ENCODE assay signal across 16 mouse cellular contexts in the genomic region with DNA sequence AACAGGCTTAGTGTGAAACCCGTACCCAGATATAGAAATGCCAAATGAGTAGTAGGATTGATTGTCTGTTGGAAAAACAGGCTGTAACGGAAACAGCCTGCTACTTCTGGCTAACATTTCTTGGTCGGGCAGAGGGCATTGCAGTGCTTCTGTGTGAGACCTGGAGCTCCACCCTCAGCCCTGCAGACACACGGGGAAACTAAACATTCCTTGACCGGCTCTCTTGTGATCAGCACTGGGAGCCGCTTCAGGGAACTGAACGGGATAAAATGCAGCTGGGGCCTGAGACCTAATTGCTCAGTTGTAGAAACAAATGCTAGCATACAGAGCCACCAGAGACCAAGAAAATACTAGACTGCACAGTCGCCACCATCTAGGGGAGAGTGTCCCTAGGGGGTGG. TPM values are rescaled to one million over a fixed set of nuclear protein-coding genes. Genes with fewer than 3 reads are reported as not detected.
DNase-seq lines count a peak whose midpoint lies in the region; ATAC-seq and TF ChIP-seq lines count a peak whose summit lies in the region.
"Had no signal": no experiment of that assay in that cellular context is flagged by ENCODE, and none has a peak within 500 bp of the region (broad histone marks: within the 10 kb centered on the region; RNA-seq: fewer than 3 reads in every experiment).

No protein-coding gene starts in this region.

- DNase-seq in kidney, adult 18-20 months = peak; percentile 23
- no peak for DNase-seq in kidney, adult 8-10 months
- DNase-seq in lung, postnatal 0 days (ENCODE audit: low spot score) = peak; percentile 68
- no peak for DNase-seq in lung, postnatal 25 days (ENCODE audit: low spot score)
- DNase-seq in kidney, postnatal 14 days = peak; percentile 62
- DNase-seq in stomach, postnatal 0 days (ENCODE audit: low spot score) = peak; percentile 46
- DNase-seq in hindbrain, embryonic 10.5 days (ENCODE audit: low spot score) = no peak
- DNase-seq: cerebellum, postnatal 10 days; embryo, embryonic 11 days; layer of hippocampus, postnatal 36 days; liver, embryonic 13.5 days; lung, postnatal 36 days; thymus, postnatal 36 days had no signal

- H3K27me3 ChIP-seq in lung, postnatal 0 days (replicated peaks; ENCODE audit: insufficient read depth, low read length) = no peaks in the 10 kb centered on the region
- H3K27me3 ChIP-seq in stomach, postnatal 0 days (ENCODE audit: control insufficient read depth, insufficient read depth, low read length) = no peaks in the 10 kb centered on the region
- peaks cover 50% of the 10 kb centered on the region for H3K27me3 ChIP-seq in hindbrain, embryonic 10.5 days (ENCODE audit: insufficient read depth, poor library complexity, severe bottlenecking)
- H3K27me3 ChIP-seq: liver, embryonic 13.5 days had no signal

- no peaks in the 10 kb centered on the region for H3K9me3 ChIP-seq in lung, postnatal 0 days (ENCODE audit: low read length)
- H3K9me3 ChIP-seq in stomach, postnatal 0 days (ENCODE audit: control insufficient read depth, low read length) = no peaks in the 10 kb centered on the region
- H3K9me3 ChIP-seq in hindbrain, embryonic 10.5 days = no peaks in the 10 kb centered on the region
- H3K9me3 ChIP-seq: liver, embryonic 13.5 days; neural tube, embryonic 12.5 days had no signal

- peaks cover 39% of the 10 kb centered on the region for H3K4me1 ChIP-seq in lung, postnatal 0 days (ENCODE audit: insufficient read depth, low read depth, low read length)
- peaks cover 26% of the 10 kb centered on the region for H3K4me1 ChIP-seq in stomach, postnatal 0 days (replicated peaks; ENCODE audit: control insufficient read depth, insufficient read depth)
- H3K4me1 ChIP-seq in hindbrain, embryonic 10.5 days (replicated peaks) = peaks cover 59% of the 10 kb centered on the region

- no peak for TF ChIP-seq EP300 in lung, postnatal 0 days (IDR thresholded peaks at IDR 0.05)
- TF ChIP-seq EP300 in stomach, postnatal 0 days (optimal IDR thresholded peaks at IDR 0.05) = no peak

- no peak overlapping the region; the same call in 1 of the 2 replicates for H3K27ac ChIP-seq in lung, postnatal 0 days (ENCODE audit: low read length)
- H3K27ac ChIP-seq in stomach, postnatal 0 days (replicated peaks) = no peak overlapping the region
- H3K27ac ChIP-seq in hindbrain, embryonic 10.5 days = no peak overlapping the region
- H3K27ac ChIP-seq: liver, embryonic 13.5 days; neural tube, embryonic 12.5 days had no signal

- H3K4me3 ChIP-seq in lung, postnatal 0 days (ENCODE audit: low read depth, low read length) = no peak overlapping the region
- H3K4me3 ChIP-seq in stomach, postnatal 0 days (ENCODE audit: low read depth, low read length) = no peak overlapping the region
- no peak overlapping the region for H3K4me3 ChIP-seq in hindbrain, embryonic 10.5 days
- H3K4me3 ChIP-seq: liver, embryonic 13.5 days; neural tube, embryonic 12.5 days had no signal

- H3K4me2 ChIP-seq in lung, postnatal 0 days (replicated peaks; ENCODE audit: low read depth, low read length) = peak overlapping the region; percentile 46
- no peak overlapping the region; the same call in 1 of the 2 replicates for H3K4me2 ChIP-seq in stomach, postnatal 0 days (replicated peaks; ENCODE audit: low read depth)
- H3K4me2 ChIP-seq: neural tube, embryonic 12.5 days had no signal

- WGBS in lung, postnatal 0 days = 21% methylated on average over 8 of the region's 8 CpGs
- WGBS in stomach, postnatal 0 days = 19% methylated on average over 8 of the region's 8 CpGs
- 39% methylated on average over 8 of the region's 8 CpGs for WGBS in hindbrain, embryonic 10.5 days

- H3K9ac ChIP-seq in lung, postnatal 0 days (replicated peaks; ENCODE audit: low read depth) = no peak overlapping the region
- 0 out of 2 replicates have a peak overlapping the region, but pooled peaks have one; percentile 8 for H3K9ac ChIP-seq in stomach, postnatal 0 days (ENCODE audit: low read length)
- H3K9ac ChIP-seq: liver, embryonic 13.5 days; neural tube, embryonic 12.5 days had no signal

- TF ChIP-seq CTCF in lung, postnatal 0 days (IDR thresholded peaks at IDR 0.05) = no peak
- 0 out of 2 replicates have a peak, but pooled peaks have one; percentile 5 for TF ChIP-seq CTCF in stomach, postnatal 0 days (IDR thresholded peaks at IDR 0.05; ENCODE audit: low read depth)

- H3K36me3 ChIP-seq in lung, postnatal 0 days (ENCODE audit: insufficient read depth, low read length) = peaks cover 30% of the 10 kb centered on the region; the same call in 1 of the 2 replicates
- H3K36me3 ChIP-seq in stomach, postnatal 0 days (ENCODE audit: control insufficient read depth, insufficient read depth, low read length) = peaks cover 33% of the 10 kb centered on the region
- peaks cover 32% of the 10 kb centered on the region for H3K36me3 ChIP-seq in hindbrain, embryonic 10.5 days

- ATAC-seq in lung, postnatal 0 days = no peak; the same call in 1 of the 2 replicates
- ATAC-seq in stomach, postnatal 0 days (ENCODE audit: low FRiP score, low TSS enrichment) = no peak
- ATAC-seq: forebrain, embryonic 14.5 days had no signal

RNA-seq across cellular contexts. Expression of a gene that starts 7.1 kb away (rescaled TPM):
- 107 and 108 TPM in 2 replicates for polyA plus RNA-seq in lung, postnatal 0 days (2015; fragmentation: Nextera tagmentation; extraction: Ambion mirVana)
- 75.3 and 77.7 TPM in 2 replicates for polyA plus RNA-seq in stomach, postnatal 0 days (2015; fragmentation: Nextera tagmentation; extraction: Ambion mirVana)
- polyA plus RNA-seq in hindbrain, embryonic 10.5 days (2016; fragmentation: Nextera tagmentation; extraction: Ambion mirVana) = 26.8 and 27.1 TPM in 2 replicates

RNA-seq across cellular contexts. Expression of a gene that starts 24.3 kb away (rescaled TPM):
- polyA plus RNA-seq in lung, postnatal 0 days (2015; fragmentation: Nextera tagmentation; extraction: Ambion mirVana) = 0.50 and 0.82 TPM in 2 replicates
- 6.3 and 6.7 TPM in 2 replicates for polyA plus RNA-seq in stomach, postnatal 0 days (2015; fragmentation: Nextera tagmentation; extraction: Ambion mirVana)
- polyA plus RNA-seq in hindbrain, embryonic 10.5 days (2016; fragmentation: Nextera tagmentation; extraction: Ambion mirVana) = 0.13 and 0.20 TPM in 2 replicates
- polyA plus RNA-seq: forebrain, embryonic 14.5 days; spleen, adult 2 months had no signal

RNA-seq across cellular contexts. Expression of a gene that starts 35.8 kb away (rescaled TPM):
- 106 and 123 TPM in 2 replicates for polyA plus RNA-seq in lung, postnatal 0 days (2015; fragmentation: Nextera tagmentation; extraction: Ambion mirVana)
- 18.5 and 20.6 TPM in 2 replicates for polyA plus RNA-seq in stomach, postnatal 0 days (2015; fragmentation: Nextera tagmentation; extraction: Ambion mirVana)
- 0.40 and 0.42 TPM in 2 replicates for polyA plus RNA-seq in hindbrain, embryonic 10.5 days (2016; fragmentation: Nextera tagmentation; extraction: Ambion mirVana)

RNA-seq across cellular contexts. Expression of a gene that starts 42.6 kb away (rescaled TPM):
- 96.7 and 100 TPM in 2 replicates for polyA plus RNA-seq in lung, postnatal 0 days (2015; fragmentation: Nextera tagmentation; extraction: Ambion mirVana)
- 71.5 and 73.0 TPM in 2 replicates for polyA plus RNA-seq in stomach, postnatal 0 days (2015; fragmentation: Nextera tagmentation; extraction: Ambion mirVana)
- 21.0 and 22.7 TPM in 2 replicates for polyA plus RNA-seq in hindbrain, embryonic 10.5 days (2016; fragmentation: Nextera tagmentation; extraction: Ambion mirVana)

Comparison
In these comparisons a context has a peak if more than half of its experiments do, and no peak if none do; other contexts are left out.
1. DNase-seq: peak in kidney, adult 18-20 months (single experiment), lung, postnatal 0 days (single experiment), kidney, postnatal 14 days (single experiment) and stomach, postnatal 0 days (single experiment); none in kidney, adult 8-10 months (0 of 2), lung, postnatal 25 days (single experiment) and hindbrain, embryonic 10.5 days (single experiment).
2. RNA of a gene that starts 35.8 kb away (polyA plus RNA-seq): 106 to 123 TPM in lung, postnatal 0 days and 18.5 to 20.6 TPM in stomach, postnatal 0 days; 0.40 to 0.42 TPM in hindbrain, embryonic 10.5 days; every median in the first group is over 10 times any median in the second.